Mouse (Mus musculus) erythroid progenitor cell, adult 5-6 weeks (primary cell): ENCODE measurements around the gene Arhgap31. TPM values are rescaled to one million over a fixed set of nuclear protein-coding genes. Genes with fewer than 3 reads are reported as not detected.
"Not testable (repeated sequence)": the region's sequence is repeated elsewhere in the genome, so short reads cannot be mapped to it uniquely, and the experiment has no call there.

ENCODE experiments used
- ATAC-seq: replicated peaks from 2 replicates; pipeline ENCODE4 v1.8.0; 2016; ENCODE audit warnings: moderate number of reproducible peaks, mild to moderate bottlenecking, moderate TSS enrichment, inconsistent platforms; ENCODE audit not compliant: poor library complexity, low FRiP score, severe bottlenecking
- total RNA-seq, 2 experiments: library from RNA; stranded (forward) in 1 of 2; stranded (reverse) in 1 of 2; fragments of 150-400 nt in 1 of 2; fragments of 186-747, 209-891 nt in 1 of 2; gene quantifications; 2 replicates each; pipeline versions ENCODE4 v1.2.3 to v1.2.4; 2015 to 2017; ENCODE audit warnings: low replicate concordance in 2 of 2

The Arhgap31 gene
- total RNA-seq, 2 experiments from 2014 or later, result 0.83 to 5.0 TPM

DNA sequence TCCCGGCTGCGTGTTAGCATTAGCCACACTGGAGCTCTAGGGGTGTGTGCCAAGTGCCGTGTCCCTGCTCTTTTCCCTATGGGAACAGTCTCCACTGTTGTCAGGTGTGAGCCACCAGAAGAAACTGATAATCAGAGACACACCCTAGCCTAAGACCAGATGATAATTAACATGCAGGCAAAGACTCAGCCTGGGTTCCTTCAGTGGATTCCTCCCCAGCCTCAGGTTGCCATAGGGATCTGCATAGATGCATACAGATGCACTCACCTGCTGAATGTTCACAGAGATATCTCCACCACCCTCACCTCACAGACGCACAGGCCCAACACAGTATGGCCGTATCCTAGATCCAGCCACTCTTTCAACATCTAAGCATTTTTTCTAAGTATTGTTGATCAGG lies 22.6 kb downstream of the Arhgap31 start:
- ATAC-seq, result no peak

DNA sequence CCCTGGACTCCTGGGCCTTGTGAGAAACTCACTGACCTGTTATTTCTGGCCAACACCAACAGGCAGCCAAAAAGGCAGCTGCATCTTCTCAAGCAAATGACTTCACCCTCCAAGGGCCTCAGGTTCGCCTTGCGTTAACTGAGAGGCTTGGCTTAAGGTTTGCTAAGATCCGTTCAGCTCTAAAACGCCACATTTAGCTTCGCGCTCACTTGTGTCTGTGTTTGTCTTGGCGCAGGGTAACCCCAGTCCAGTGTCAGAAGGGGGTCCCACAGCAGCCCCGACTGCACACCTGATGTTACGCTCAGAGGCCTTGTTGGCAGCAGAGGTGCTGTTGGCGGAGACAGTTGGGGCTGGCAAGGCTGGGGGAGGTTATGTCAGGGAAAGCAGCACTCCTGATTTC lies 23.3 kb downstream of the Arhgap31 start:
- no peak for ATAC-seq

DNA sequence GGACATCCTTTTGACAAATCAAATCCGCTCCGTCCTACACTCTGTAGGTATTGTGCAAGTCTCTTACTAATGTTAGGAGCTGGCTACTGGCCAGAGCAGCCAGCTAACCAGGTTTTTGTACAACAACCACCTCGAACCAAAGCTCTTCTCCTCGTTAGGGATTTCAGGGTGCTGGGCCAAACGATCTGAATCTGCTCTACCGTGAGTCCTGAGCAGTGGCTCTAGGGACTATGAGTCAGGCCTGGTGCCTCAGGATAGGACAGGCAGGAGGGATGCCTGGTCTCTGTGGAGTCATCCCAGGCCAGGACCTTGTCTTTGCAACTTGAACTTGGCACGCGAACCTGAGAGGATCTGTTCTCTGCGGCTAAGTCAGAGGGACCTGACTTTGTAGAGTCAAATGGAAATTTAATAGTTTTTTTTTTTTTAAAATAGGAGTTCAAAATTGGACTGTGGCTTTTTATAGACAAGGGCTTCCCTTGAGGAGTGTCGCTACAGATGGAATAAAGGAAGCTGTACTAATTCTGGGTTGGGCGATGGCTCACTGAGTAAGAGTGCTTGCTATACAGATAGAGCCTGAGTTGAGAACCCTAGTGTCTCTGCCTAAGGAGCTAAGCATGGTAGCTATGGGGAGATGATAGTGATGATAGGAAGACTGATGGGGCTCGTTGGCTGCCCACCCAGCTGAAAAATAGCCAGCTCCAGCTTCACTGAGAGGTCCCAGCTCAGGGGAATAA lies 24.4 kb downstream of the Arhgap31 start:
- no peak for ATAC-seq

GRCm38 (mm10) chr16:38687673-38688072 lies 25.4 kb downstream of the Arhgap31 start:
- no peak for ATAC-seq

DNA sequence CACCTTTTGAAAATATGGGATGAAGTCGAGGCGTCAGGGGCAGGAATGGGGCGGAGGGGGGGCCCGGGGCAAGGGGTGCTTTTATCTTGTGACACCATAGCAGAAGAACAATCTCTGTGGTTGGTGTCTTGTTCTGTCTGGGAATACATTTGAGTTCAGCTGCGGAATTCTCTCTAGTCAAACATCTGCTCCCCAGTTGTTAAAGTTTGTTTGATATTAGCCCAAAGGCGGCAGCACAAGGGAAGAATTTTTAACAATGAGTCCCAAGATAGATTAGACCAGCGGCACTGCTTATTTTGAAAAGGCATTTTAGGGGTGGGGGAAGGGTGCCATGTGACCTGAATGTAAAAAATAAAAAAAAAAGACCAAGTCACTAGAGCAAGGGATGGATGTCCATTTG lies 30.0 kb downstream of the Arhgap31 start:
- no peak for ATAC-seq

DNA sequence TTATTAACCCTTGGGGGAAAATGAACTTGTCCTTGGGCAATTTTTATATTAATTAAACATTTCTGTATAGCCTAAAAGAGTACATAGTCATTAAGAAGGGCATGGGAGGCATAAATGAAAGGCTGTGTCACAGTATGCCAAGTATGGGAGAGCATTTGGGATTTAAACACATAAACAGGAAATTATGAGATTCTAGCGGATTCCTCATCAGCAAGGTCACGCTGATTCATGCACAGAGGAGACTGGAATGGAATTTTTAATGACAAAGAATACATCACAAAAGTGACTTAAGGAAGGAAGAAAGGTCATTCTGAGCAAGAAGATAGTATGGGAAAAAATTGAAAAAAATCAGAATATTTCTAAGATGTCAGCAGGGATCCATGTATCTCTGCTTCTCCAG lies 31.8 kb downstream of the Arhgap31 start:
- ATAC-seq, result no peak

GRCm38 (mm10) chr16:38679431-38680021 lies 33.5 kb downstream of the Arhgap31 start:
- ATAC-seq, result no peak

DNA sequence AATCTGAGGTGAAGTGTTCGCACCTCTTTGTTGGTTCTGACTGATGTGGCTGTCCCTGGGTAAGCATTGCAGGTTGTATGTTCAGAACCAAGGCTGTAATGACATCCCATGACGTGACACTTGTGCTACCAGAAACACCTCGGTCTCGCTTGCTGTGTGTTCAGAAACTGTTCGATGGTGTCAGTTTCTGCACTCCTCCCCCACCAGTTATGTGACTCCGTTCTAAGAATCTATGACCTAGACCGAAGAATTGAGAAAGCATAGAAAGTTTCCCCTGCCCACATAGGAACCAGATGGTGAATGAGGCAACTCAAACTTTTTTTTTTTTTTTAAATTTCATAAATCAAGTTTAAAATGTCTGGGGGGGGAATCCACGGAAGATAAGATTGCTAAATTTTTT lies 34.2 kb downstream of the Arhgap31 start:
- ATAC-seq, result no peak

DNA sequence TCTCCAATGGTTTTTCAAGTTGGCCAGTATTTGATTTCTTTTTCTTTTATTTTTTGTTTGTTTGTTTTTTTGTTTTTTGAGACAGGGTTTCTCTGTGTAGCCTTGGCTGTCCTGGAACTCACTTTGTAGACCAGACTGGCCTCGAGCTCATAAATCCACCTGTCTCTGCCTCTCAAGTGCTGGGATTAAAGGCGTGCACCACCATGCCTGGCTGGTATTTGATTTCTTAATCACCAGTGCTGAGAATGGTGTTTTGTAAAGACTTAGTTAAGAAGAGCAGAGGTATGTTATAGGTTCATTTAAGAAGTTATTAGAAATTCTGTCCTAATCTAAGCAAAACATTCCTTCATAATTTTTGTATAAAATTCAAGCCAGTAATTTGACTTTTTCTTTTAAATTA lies 35.1 kb downstream of the Arhgap31 start:
- not testable (repeated sequence) for ATAC-seq

- no peak for ATAC-seq
Measured at GRCm38 (mm10) chr16:38677171-38677570, 35.9 kb downstream of the Arhgap31 start.

DNA sequence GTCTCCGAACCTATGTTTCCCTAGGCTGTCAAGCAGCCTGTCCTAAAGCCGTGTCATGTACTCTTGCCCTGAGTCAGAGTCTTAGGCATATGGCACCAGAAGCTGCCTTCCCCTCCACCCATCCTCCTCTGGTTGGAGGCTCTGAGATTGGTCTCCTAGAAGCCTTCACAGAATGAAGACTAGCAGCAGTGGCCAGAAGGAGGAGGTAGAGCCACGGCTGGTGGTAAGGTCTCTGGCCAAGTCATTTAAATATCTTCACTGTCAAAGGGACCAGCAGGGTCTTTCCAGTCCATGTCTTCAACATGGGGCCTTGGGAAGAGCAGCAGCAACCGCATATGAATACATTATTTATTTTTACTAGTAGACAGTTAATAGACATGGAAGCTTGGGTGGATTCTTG lies 36.4 kb downstream of the Arhgap31 start:
- ATAC-seq, result no peak

DNA sequence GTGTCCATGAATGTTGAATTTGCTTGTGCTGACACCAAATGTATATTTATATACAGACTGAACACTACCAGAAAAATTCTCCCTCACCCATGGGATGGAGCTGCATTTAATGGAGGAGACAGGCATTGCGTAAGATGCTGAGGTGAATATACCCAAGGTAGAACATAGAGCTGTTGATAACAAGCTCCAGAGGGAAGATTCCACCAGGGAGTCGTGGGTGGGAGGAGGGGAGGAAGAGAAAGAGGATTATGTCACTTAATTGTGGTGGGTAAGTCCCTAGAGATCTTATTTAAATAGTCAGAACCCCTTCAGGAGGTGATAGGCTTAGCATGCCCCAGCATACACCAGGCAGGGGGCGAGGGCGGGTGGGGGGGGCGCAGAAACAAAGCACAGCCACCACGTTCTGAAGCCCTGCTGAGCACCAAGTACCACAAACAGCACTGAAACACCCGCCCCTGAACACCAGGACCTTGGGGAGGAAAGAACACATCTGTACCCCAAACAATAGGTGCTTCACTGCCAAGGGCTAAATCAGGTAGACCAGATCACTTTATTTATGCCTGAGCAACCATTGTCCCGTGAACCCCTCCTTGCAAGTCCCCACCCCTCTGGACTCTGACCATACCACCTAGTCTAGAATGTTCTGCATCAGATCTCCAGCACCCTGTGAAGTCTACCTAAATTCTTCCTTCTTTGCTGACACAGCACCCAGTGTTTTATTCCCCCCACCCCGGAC lies 37.3 kb downstream of the Arhgap31 start:
- no peak for ATAC-seq

- no peak for ATAC-seq
Measured at GRCm38 (mm10) chr16:38674891-38675290, 38.2 kb downstream of the Arhgap31 start.

DNA sequence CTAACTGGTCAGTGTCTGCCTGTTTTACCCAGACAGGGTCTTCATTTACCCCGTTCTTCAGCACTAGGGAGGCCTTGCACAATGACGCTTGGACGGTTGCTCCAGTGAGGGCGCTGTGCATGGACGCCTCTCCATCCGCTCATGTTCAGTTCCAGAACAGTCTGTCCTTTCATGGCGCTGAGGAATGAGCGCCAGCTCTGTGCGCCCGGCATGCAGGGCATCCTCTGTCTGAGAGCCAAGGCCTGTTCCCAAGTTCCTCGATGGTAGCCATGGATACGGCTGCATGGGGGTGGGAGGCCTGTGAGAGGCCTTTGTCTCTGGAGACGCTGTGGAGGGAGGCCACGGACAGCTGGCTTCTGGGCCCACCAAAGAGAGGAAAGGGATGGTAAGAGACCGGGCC lies 39.6 kb downstream of the Arhgap31 start:
- no peak for ATAC-seq

DNA sequence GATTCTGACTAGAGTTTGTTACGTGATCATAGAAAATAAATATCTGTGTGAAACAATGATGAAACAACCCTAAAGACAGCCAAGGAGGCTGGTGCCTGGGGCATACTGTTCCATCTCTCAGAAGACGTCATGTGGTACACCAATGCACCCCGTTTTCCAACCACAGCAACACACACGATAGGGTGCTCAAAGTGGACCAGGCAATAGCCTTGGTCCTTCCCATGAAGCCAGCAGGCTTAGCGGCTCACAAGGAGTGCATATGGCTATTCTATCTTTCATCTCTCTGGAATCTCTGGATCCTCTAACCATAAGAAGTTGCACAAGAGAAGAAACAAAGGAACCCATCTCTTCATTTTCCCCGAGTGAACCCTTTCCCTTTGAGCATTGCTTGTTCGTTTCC lies 40.1 kb downstream of the Arhgap31 start:
- no peak for ATAC-seq

- no peak for ATAC-seq
Measured at GRCm38 (mm10) chr16:38672370-38672769, 40.7 kb downstream of the Arhgap31 start.

DNA sequence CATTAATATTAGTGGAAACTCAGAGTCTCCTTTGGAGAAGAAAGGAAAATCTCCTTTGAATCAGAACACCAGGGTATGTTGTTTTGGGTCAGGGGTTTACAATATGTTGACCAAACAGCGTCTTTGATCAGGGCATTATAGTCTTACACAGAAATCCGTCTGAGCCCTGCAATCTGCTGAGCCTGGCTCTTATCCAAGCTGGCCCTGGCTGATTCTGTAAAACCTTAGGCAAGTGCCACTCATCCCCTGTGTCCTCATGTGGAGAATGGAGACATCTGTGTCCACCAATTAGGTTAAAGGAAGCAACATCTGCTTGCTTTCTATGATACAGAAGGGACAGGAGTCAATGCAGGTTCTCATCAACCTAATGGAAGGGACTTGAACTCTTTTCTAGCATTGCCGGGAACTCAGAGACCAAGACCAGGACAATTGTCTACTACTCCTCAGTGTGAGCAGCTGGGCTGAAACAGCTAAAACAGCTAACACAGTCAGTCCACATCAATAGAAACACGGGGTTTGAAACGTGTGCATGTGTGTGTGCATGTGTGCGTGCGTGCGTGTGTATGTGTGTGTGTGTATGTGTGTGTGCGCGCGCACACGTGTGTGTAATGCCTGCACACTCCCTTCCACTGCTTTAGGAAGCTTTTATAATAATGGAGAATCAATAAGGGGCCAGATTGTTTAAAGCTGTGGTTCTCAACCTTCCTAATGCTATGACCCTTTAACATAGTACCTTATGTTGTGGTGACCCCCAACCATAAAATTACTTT lies 42.3 kb downstream of the Arhgap31 start:
- ATAC-seq, result no peak

DNA sequence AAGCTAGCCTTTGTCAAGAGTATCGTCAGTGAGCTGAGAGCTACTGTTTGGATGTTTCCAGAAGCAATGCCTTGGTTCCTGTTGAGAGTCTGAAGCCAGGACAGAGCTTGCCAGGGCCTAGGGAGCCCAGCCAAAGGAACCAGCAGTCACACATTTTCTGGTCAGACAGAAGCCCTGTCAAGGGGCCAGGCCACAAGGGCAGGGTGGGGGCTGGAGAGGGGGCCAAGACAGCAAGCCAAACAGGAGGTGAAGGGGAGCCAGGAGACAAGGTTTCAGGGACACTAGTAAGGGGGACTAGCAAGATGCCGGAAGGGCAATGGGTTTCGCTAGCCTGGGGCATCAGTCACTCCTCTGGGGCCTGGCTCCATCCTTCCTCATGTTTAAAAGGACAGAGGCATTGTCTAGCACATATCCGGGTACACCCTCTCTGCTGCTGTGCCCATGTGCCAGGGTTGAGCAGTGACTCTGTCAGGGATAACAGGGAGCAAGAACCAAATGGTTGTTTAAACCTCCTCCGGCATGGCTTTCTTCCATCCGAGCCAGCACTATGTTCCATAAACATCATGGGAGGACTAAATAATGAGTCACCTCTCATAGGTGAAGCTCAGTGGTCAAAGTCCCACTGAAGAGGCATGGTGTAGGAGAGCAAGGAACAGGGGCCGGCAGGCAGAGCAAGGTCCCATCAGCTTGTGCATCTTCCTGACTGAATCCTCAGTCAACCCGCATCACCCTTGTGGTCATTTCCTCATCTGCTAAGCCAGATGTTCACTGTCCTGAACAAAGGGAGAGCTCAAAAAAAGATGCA lies 44.0 kb downstream of the Arhgap31 start:
- no peak for ATAC-seq

DNA sequence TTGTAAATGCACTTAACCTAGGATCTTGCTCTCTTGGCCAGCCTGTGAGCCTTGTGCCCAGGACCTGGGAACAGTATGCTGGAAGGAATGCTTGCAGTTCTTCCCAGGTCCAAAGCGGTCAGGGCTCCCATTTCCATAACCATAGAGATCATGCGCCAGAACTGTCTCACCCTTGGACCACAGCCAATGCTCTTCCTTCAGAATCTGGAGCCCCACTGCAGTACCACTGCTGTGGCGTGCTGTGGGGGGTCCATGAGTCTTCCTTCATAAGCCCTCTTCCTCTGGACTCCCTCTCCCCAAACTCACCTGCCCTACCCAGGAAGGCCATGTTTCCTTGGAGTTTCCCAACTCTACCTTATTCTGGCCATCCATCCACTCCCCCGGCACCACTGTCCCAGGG lies 46.6 kb downstream of the Arhgap31 start:
- no peak for ATAC-seq

- ATAC-seq, result no peak
Measured at GRCm38 (mm10) chr16:38666016-38666415, 47.1 kb downstream of the Arhgap31 start.
